Mouse (Mus musculus): ENCODE measurements around the gene Masp1. TPM values are rescaled to one million over a fixed set of nuclear protein-coding genes. Genes with fewer than 3 reads are reported as not detected.
A peak's percentile ranks its signal among the peaks of the same experiment; 100 is the strongest.

Masp1 gene
- total and polyA plus RNA-seq, 3 experiments: 0.11 to 0.34 TPM; not detected in 1

DNA sequence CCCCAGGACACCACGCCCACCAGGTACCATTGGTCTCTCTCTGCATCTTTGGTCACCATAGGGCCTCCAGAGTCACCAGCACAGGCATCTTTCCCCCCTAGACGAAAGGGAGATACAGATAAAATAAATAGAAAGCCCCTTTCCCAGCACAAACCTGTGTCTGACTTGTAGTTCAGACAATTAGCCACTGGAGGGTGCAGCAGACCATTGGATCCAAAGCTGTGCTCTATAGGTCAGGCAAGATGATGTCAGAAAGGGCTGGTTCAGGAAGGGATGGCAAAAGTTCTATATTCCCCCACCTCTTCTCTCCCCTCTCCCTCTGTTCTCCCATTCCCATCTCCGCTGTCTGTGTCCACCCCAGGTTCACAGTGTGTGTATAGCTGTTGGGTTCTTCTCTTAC, 68.1 kb downstream of the Masp1 start:
- Histone ChIP-seq H3K4me3 (replicated peaks in 1 of 3; ENCODE audit: low read depth in 2 of 3, low read length in 2 of 3, poor library complexity in 1 of 3) (no peak overlapping the region), H3K9ac (ENCODE audit: insufficient read depth, low read depth) (no peak overlapping the region), H3K4me1 (ENCODE audit: control insufficient read depth in 1 of 2, insufficient read depth in 2 of 2) (peaks cover 0 to 11% of the 10 kb centered on the region in 2 experiments; a peak in 2 of 4 replicates), H3K4me2 (ENCODE audit: insufficient read depth, low read depth, poor library complexity, severe bottlenecking) (no peak overlapping the region), H3K9me3 (replicated peaks; ENCODE audit: low read length) (no peaks in the 10 kb centered on the region), H3K79me2 (replicated peaks; ENCODE audit: control insufficient read depth, extremely low read depth, insufficient read depth, poor library complexity, severe bottlenecking) (no peaks in the 10 kb centered on the region), H3K27ac (ENCODE audit: insufficient read depth, low read depth) (no peak overlapping the region), H3K36me3 (replicated peaks in 1 of 2; ENCODE audit: control insufficient read depth in 1 of 2, insufficient read depth in 1 of 2, low read length in 1 of 2) (no peaks in the 10 kb centered on the region), H3K27me3 (replicated peaks) (no peaks in the 10 kb centered on the region)
- dilution Hi-C loops (cut with MboI; ENCODE audit: extremely low pct_ligation_motif_present, extremely low pct_unique_long_range_greater_than_20kb, low sequenced_read_pairs): no loop called here
- TF ChIP-seq RAD21 (IDR thresholded peaks at IDR 0.05; ENCODE audit: low read depth, low read length) (peak; percentile 99), TBP (conservative IDR thresholded peaks at IDR 0.05; ENCODE audit: low read depth, low read length) (no peak), CTCF (conservative IDR thresholded peaks at IDR 0.05 in 1 of 2, IDR thresholded peaks at IDR 0.05 in 1 of 2; ENCODE audit: low read depth in 2 of 2, low read length in 2 of 2) (peak; percentile 88 to 98), JUND (conservative IDR thresholded peaks at IDR 0.05; ENCODE audit: low read depth, low read length) (peak; percentile 53; the same call in 1 of the 2 replicates), SMC3 (IDR thresholded peaks at IDR 0.05; ENCODE audit: low read depth, low read length) (peak; percentile 90), ZC3H11A (IDR thresholded peaks at IDR 0.05; ENCODE audit: low read depth, low read length) (peak; percentile 62)
- in situ Hi-C loops (cut with MboI; ENCODE audit: low pct_ligation_motif_present, low pct_unique_long_range_greater_than_20kb, low sequenced_read_pairs): loop anchor here (5.0 kb wide), 1 partner anchor 445 kb away; no protein-coding TSS in a partner anchor
- DNase-seq (ENCODE audit: extremely low read depth): peak; percentile 80

DNA sequence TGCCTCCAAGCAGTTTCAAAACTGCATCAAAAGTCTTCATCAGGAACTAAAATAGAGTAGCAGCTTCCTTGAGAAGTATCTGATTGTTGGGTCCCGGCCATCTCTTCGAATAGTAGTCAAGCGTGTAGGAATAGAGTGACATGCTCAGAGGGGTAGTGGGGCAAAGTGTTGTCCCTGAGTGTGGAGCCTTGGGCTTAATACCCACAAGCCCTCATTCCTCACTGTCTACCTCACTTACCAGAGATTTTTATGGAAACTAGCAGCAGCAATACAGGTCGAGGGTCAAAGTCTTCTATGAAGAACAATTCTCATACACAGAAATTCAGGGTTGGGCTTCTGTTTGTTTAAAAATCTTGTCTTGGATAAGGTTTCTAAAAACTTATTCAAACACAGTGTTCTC, 69.8 kb downstream of the Masp1 start:
- H3K4me2 ChIP-seq (ENCODE audit: insufficient read depth, low read depth, poor library complexity, severe bottlenecking): no peak overlapping the region

DNA sequence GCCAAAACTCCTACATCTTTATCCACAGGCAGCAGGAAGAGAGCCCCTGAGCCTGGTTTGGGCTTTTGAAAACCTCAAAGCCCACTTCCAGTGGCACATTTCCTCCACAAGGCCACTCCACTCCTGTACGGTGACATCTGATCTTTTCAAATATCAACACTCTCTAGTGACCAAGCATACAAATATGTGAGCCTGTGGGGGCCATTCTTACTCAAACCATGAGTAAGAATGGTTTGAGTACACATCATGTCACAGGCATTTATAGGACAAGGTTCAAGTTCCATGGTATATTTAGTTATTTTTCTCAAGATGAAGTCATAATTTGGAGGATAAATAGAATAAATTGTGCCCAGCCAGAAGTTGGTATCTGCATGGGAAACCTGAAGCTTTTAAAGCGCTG, 70.7 kb downstream of the Masp1 start:
- Histone ChIP-seq H3K27me3 (replicated peaks) (no peaks in the 10 kb centered on the region), H3K79me2 (replicated peaks; ENCODE audit: control insufficient read depth, extremely low read depth, insufficient read depth, poor library complexity, severe bottlenecking) (no peaks in the 10 kb centered on the region), H3K36me3 (replicated peaks in 1 of 2; ENCODE audit: control insufficient read depth in 1 of 2, insufficient read depth in 1 of 2, low read length in 1 of 2) (no peaks in the 10 kb centered on the region), H3K4me2 (ENCODE audit: insufficient read depth, low read depth, poor library complexity, severe bottlenecking) (no peak overlapping the region), H3K4me3 (replicated peaks in 1 of 3; ENCODE audit: low read depth in 2 of 3, low read length in 2 of 3, poor library complexity in 1 of 3) (no peak overlapping the region), H3K27ac (ENCODE audit: insufficient read depth, low read depth) (no peak overlapping the region), H3K4me1 (ENCODE audit: control insufficient read depth in 1 of 2, insufficient read depth in 2 of 2) (peaks cover 0 to 11% of the 10 kb centered on the region in 2 experiments; a peak in 2 of 4 replicates), H3K9ac (ENCODE audit: insufficient read depth, low read depth) (no peak overlapping the region), H3K9me3 (replicated peaks; ENCODE audit: low read length) (no peaks in the 10 kb centered on the region)
- in situ Hi-C loops (cut with MboI; ENCODE audit: low pct_ligation_motif_present, low pct_unique_long_range_greater_than_20kb, low sequenced_read_pairs): loop anchor here (5.0 to 25.0 kb wide), 2 partner anchors 447 to 563 kb away; partner anchors contain the start of gene Ahsg
- no peak for DNase-seq (ENCODE audit: extremely low read depth)
- TF ChIP-seq KAT2A (IDR thresholded peaks at IDR 0.05; ENCODE audit: insufficient replicate concordance, low read length) (no peak), USF1 (IDR thresholded peaks at IDR 0.05; ENCODE audit: low read depth, low read length) (no peak), CHD2 (IDR thresholded peaks at IDR 0.05; ENCODE audit: low read length) (no peak), IRF4 (IDR thresholded peaks at IDR 0.05; ENCODE audit: low read depth, low read length) (no peak), TBP (conservative IDR thresholded peaks at IDR 0.05; ENCODE audit: low read depth, low read length) (no peak), HCFC1 (IDR thresholded peaks at IDR 0.05; ENCODE audit: low read depth, low read length) (no peak), UBTF (IDR thresholded peaks at IDR 0.05; ENCODE audit: low read depth, low read length) (no peak), MEF2A (IDR thresholded peaks at IDR 0.05; ENCODE audit: borderline replicate concordance, low read depth, low read length) (no peak), ETS1 (conservative IDR thresholded peaks at IDR 0.05; ENCODE audit: low read depth, low read length) (no peak), POLR2AphosphoS2 (IDR thresholded peaks at IDR 0.05; ENCODE audit: low read depth, low read length) (no peak)
- dilution Hi-C loops (cut with MboI; ENCODE audit: extremely low pct_ligation_motif_present, extremely low pct_unique_long_range_greater_than_20kb, low sequenced_read_pairs): no loop called here

More for the DNA sequence above, 69.8 kb downstream of the Masp1 start:
- in situ Hi-C loops (cut with MboI; ENCODE audit: low pct_ligation_motif_present, low pct_unique_long_range_greater_than_20kb, low sequenced_read_pairs): loop anchor here (5.0 kb wide), 1 partner anchor 446 kb away; no protein-coding TSS in a partner anchor
- peaks cover 0 to 11% of the 10 kb centered on the region in 2 experiments; a peak in 2 of 4 replicates for H3K4me1 ChIP-seq (ENCODE audit: control insufficient read depth in 1 of 2, insufficient read depth in 2 of 2)
- H3K4me3 ChIP-seq (replicated peaks in 1 of 3; ENCODE audit: low read depth in 2 of 3, low read length in 2 of 3, poor library complexity in 1 of 3): no peak overlapping the region
- TF ChIP-seq CTCF (conservative IDR thresholded peaks at IDR 0.05 in 1 of 2, IDR thresholded peaks at IDR 0.05 in 1 of 2; ENCODE audit: low read depth in 2 of 2, low read length in 2 of 2) (no peak), POLR2AphosphoS2 (IDR thresholded peaks at IDR 0.05; ENCODE audit: low read depth, low read length) (no peak), MAZ (IDR thresholded peaks at IDR 0.05; ENCODE audit: low read depth, low read length) (no peak), POLR2A (IDR thresholded peaks at IDR 0.05; ENCODE audit: low read depth, low read length) (no peak), JUN (IDR thresholded peaks at IDR 0.05; ENCODE audit: insufficient read depth, low read depth, low read length) (no peak), MAFK (IDR thresholded peaks at IDR 0.05; ENCODE audit: insufficient replicate concordance, low read length) (no peak), JUND (conservative IDR thresholded peaks at IDR 0.05; ENCODE audit: low read depth, low read length) (no peak), NRF1 (IDR thresholded peaks at IDR 0.05; ENCODE audit: low read depth, low read length) (no peak), ZC3H11A (IDR thresholded peaks at IDR 0.05; ENCODE audit: low read depth, low read length) (no peak), CHD1 (IDR thresholded peaks at IDR 0.05; ENCODE audit: low read depth, low read length) (no peak), USF2 (conservative IDR thresholded peaks at IDR 0.05; ENCODE audit: low read depth, low read length) (no peak), MYC (IDR thresholded peaks at IDR 0.05; ENCODE audit: low read depth, low read length) (no peak), E2F4 (IDR thresholded peaks at IDR 0.05; ENCODE audit: insufficient replicate concordance, low read depth, low read length) (no peak), ZKSCAN1 (IDR thresholded peaks at IDR 0.05; ENCODE audit: borderline replicate concordance, low read depth, low read length) (no peak)
- H3K9ac ChIP-seq (ENCODE audit: insufficient read depth, low read depth): no peak overlapping the region
- H3K79me2 ChIP-seq (replicated peaks; ENCODE audit: control insufficient read depth, extremely low read depth, insufficient read depth, poor library complexity, severe bottlenecking): no peaks in the 10 kb centered on the region
- dilution Hi-C loops (cut with MboI; ENCODE audit: extremely low pct_ligation_motif_present, extremely low pct_unique_long_range_greater_than_20kb, low sequenced_read_pairs): no loop called here
- H3K27me3 ChIP-seq (replicated peaks): no peaks in the 10 kb centered on the region
- H3K36me3 ChIP-seq (replicated peaks in 1 of 2; ENCODE audit: control insufficient read depth in 1 of 2, insufficient read depth in 1 of 2, low read length in 1 of 2): no peaks in the 10 kb centered on the region
- H3K9me3 ChIP-seq (replicated peaks; ENCODE audit: low read length): no peaks in the 10 kb centered on the region
- no peak overlapping the region for H3K27ac ChIP-seq (ENCODE audit: insufficient read depth, low read depth)
- no peak for DNase-seq (ENCODE audit: extremely low read depth)
